8 mouse cellular contexts compared by ENCODE assay signal in the genomic region with DNA sequence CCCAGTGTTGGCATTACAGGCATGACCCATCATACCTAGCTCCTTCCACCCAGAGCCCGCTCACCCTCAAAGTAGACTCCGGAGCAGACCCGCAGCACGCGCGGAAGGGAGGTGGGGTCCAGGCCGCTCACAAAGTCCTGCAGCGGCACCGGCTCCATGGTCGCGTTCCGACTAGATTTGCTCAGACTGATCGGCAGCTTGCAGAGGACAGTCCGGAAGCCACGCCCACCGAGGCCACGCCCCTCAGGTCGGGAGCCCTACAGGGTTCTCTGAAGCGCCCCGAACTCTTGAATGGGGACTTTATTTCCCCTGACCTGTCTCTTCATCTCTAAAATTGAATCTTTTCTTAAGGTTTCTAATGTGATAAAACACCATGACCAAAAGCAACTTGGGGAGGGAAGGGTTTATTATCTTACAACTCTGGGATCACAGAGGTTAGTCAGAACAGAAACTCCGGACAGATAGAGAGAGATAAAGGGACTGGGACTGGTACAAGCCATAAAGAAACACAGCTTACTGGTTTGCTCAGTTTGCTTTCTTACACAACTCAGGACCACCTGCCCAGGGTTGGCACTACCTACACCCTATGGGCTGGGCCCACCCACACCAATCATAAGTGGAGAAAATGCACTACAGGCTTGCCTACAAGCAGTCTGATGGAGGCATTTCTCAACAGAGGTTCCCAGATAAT. TPM values are rescaled to one million over a fixed set of nuclear protein-coding genes. Genes with fewer than 3 reads are reported as not detected.
DNase-seq lines count a peak whose midpoint lies in the region; ATAC-seq and TF ChIP-seq lines count a peak whose summit lies in the region.

A gene (minus strand): TSS at position 192 of the 691 bp plus-strand sequence.

- peaks cover 6% of the 10 kb centered on the region for H3K4me1 ChIP-seq in heart, embryonic 15.5 days (replicated peaks)
- H3K4me1 ChIP-seq in kidney, postnatal 0 days (replicated peaks; ENCODE audit: insufficient read depth, low read length): no peaks in the 10 kb centered on the region
- no peaks in the 10 kb centered on the region; the same call in 1 of the 2 replicates for H3K4me1 ChIP-seq in lung, postnatal 0 days (ENCODE audit: insufficient read depth, low read depth, low read length)
- peaks cover 5% of the 10 kb centered on the region for H3K4me1 ChIP-seq in olfactory bulb, adult 2 months (ENCODE audit: control insufficient read depth, insufficient read depth, low read length)

- H3K36me3 ChIP-seq in heart, embryonic 15.5 days: no peaks in the 10 kb centered on the region
- no peaks in the 10 kb centered on the region for H3K36me3 ChIP-seq in kidney, postnatal 0 days (ENCODE audit: insufficient read depth, low read length)
- H3K36me3 ChIP-seq in lung, postnatal 0 days (ENCODE audit: insufficient read depth, low read length): no peaks in the 10 kb centered on the region

- H3K9me3 ChIP-seq in heart, embryonic 15.5 days (replicated peaks): no peaks in the 10 kb centered on the region
- H3K9me3 ChIP-seq in kidney, postnatal 0 days (replicated peaks; ENCODE audit: low read length): no peaks in the 10 kb centered on the region
- no peaks in the 10 kb centered on the region for H3K9me3 ChIP-seq in lung, postnatal 0 days (ENCODE audit: low read length)

- peak; percentile 87 for DNase-seq in CD4-positive, CD25-positive, alpha-beta regulatory T cell, adult 2 months (ENCODE audit: low read depth, low spot score)
- DNase-seq in adrenal gland, adult 2 months: peak; percentile 87
- peak; percentile 40 for DNase-seq in kidney, postnatal 0 days (ENCODE audit: low spot score)
- DNase-seq in lung, postnatal 0 days (ENCODE audit: low spot score): peak; percentile 52
- DNase-seq in thymus, postnatal 14 days: peak; percentile 88

- H3K4me2 ChIP-seq in heart, embryonic 15.5 days: peak within 1 kb of the TSS; percentile 64
- peak within 1 kb of the TSS; percentile 51 for H3K4me2 ChIP-seq in kidney, postnatal 0 days (ENCODE audit: low read length)
- peak within 1 kb of the TSS; percentile 52 for H3K4me2 ChIP-seq in lung, postnatal 0 days (replicated peaks; ENCODE audit: low read depth, low read length)

- TF ChIP-seq POLR2A in olfactory bulb, adult 2 months (IDR thresholded peaks at IDR 0.05; ENCODE audit: insufficient read depth, low read depth, low read length): no peak

- 2% methylated on average over 21 of the region's 21 CpGs for WGBS in heart, embryonic 15.5 days
- WGBS in kidney, postnatal 0 days: under 1% methylated on average over 21 of the region's 21 CpGs
- WGBS in lung, postnatal 0 days: 2% methylated on average over 21 of the region's 21 CpGs
- 5% methylated on average over 21 of the region's 21 CpGs for WGBS in olfactory bulb, adult 2 months

- no peak within 1 kb of the TSS for H3K27ac ChIP-seq in heart, embryonic 15.5 days
- no peak within 1 kb of the TSS for H3K27ac ChIP-seq in kidney, postnatal 0 days
- no peak within 1 kb of the TSS for H3K27ac ChIP-seq in lung, postnatal 0 days (ENCODE audit: low read length)
- no peak within 1 kb of the TSS for H3K27ac ChIP-seq in olfactory bulb, adult 2 months (ENCODE audit: insufficient read depth, low read depth, low read length)

- peak within 1 kb of the TSS; percentile 47 for H3K4me3 ChIP-seq in heart, embryonic 15.5 days
- H3K4me3 ChIP-seq in kidney, postnatal 0 days (replicated peaks; ENCODE audit: low read depth, low read length): peak within 1 kb of the TSS; percentile 24
- H3K4me3 ChIP-seq in lung, postnatal 0 days (ENCODE audit: low read depth, low read length): peak within 1 kb of the TSS; percentile 32
- peak within 1 kb of the TSS; percentile 22; the same call in 1 of the 2 replicates for H3K4me3 ChIP-seq in olfactory bulb, adult 2 months (ENCODE audit: insufficient read depth, low read depth, low read length)

- H3K9ac ChIP-seq in heart, embryonic 15.5 days: peak within 1 kb of the TSS; percentile 28; the same call in 1 of the 2 replicates
- H3K9ac ChIP-seq in kidney, postnatal 0 days (ENCODE audit: low read depth, low read length): peak within 1 kb of the TSS; percentile 15; the same call in 1 of the 2 replicates
- H3K9ac ChIP-seq in lung, postnatal 0 days (replicated peaks; ENCODE audit: low read depth): no peak within 1 kb of the TSS

- no peak for TF ChIP-seq EP300 in lung, postnatal 0 days (IDR thresholded peaks at IDR 0.05)

- ATAC-seq in erythroblast, adult 5-6 weeks (replicated peaks; ENCODE audit: low FRiP score, poor library complexity, severe bottlenecking): peak; percentile 92
- no peak for ATAC-seq in heart, embryonic 15.5 days (replicated peaks; ENCODE audit: insufficient number of reproducible peaks, insufficient read depth, low FRiP score, low read depth)
- no peak for ATAC-seq in kidney, postnatal 0 days (replicated peaks; ENCODE audit: low FRiP score, low read depth)
- peak; percentile 68 for ATAC-seq in lung, postnatal 0 days

- H3K27me3 ChIP-seq in heart, embryonic 15.5 days: peaks cover 15% of the 10 kb centered on the region; the same call in 1 of the 2 replicates
- no peaks in the 10 kb centered on the region; the same call in 1 of the 2 replicates for H3K27me3 ChIP-seq in kidney, postnatal 0 days (ENCODE audit: insufficient read depth, low read length)
- H3K27me3 ChIP-seq in lung, postnatal 0 days (replicated peaks; ENCODE audit: insufficient read depth, low read length): 0 out of 2 replicates have a peak, but pooled peaks cover 10% of the 10 kb centered on the region

- TF ChIP-seq CTCF in kidney, postnatal 0 days (IDR thresholded peaks at IDR 0.05; ENCODE audit: low read depth): no peak
- no peak for TF ChIP-seq CTCF in lung, postnatal 0 days (IDR thresholded peaks at IDR 0.05)
- TF ChIP-seq CTCF in olfactory bulb, adult 2 months (IDR thresholded peaks at IDR 0.05; ENCODE audit: insufficient read depth, low read depth, low read length): no peak

RNA-seq across cellular contexts. Expression of the gene that starts here (rescaled TPM):
- total RNA-seq in adrenal gland, adult 2 months (2021): 1 to 10 TPM; 1.6 to 3.0 TPM
- polyA plus RNA-seq in adrenal gland, adult 2 months (2012; rRNA removed): 4.2 and 4.3 TPM in 2 replicates
- 9.4 and 23.0 TPM in 2 replicates for total RNA-seq in erythroblast, adult 5-6 weeks (2015; ENCODE audit: low replicate concordance)
- total RNA-seq in erythroblast, adult 5-6 weeks (2017; ENCODE audit: low replicate concordance): 7.8 and 10.7 TPM in 2 replicates
- 0.94 and 1.9 TPM in 2 replicates for polyA plus RNA-seq in heart, embryonic 15.5 days (2015; fragmentation: Nextera tagmentation; extraction: Ambion mirVana)
- polyA plus RNA-seq in kidney, postnatal 0 days (2015; fragmentation: Nextera tagmentation; extraction: Ambion mirVana): 1.0 TPM in 2 replicates
- polyA plus RNA-seq in lung, postnatal 0 days (2015; fragmentation: Nextera tagmentation; extraction: Ambion mirVana): 1.2 and 1.8 TPM in 2 replicates
- not detected in 2 replicates for polyA plus RNA-seq in olfactory bulb, adult 2 months (2012; ENCODE audit: insufficient read depth, insufficient read length, low replicate concordance, missing spikeins)

Comparison
In these comparisons a context has a peak if more than half of its experiments do, and no peak if none do; other contexts are left out.
1. ATAC-seq: peak in erythroblast, adult 5-6 weeks (single experiment) and lung, postnatal 0 days (single experiment); none in heart, embryonic 15.5 days (single experiment) and kidney, postnatal 0 days (single experiment).
2. Peak in every context shown above with its lines, with median percentiles within 50 percentile points of each other: DNase-seq, H3K4me2 ChIP-seq and H3K4me3 ChIP-seq.